ENCODE assay signal across 29 mouse cellular contexts in the genomic region with DNA sequence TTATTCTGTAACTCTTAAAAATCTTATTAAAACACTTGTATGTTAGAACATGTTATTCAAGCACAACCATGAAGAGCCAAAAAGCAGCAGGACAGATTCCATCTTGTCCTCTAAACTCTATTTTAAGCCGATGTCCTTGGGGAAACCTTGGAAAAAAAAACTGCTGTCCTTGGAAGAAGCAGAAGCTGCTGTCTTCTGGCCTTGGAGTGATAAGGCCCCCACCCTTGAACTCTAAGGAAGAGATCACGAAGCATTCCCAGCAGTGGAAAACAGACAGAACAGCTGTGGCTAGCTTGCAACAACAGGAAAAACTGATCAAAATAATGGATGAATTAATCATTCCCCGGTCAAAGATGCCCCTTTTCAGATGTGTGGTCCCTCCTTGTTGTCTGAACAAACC. TPM values are rescaled to one million over a fixed set of nuclear protein-coding genes. Genes with fewer than 3 reads are reported as not detected.
"Had no signal": no experiment of that assay in that cellular context is flagged by ENCODE, and none has a peak within 500 bp of the region (broad histone marks: within the 10 kb centered on the region; RNA-seq: fewer than 3 reads in every experiment).

No protein-coding gene starts in this region.

- H3K4me1 ChIP-seq: limb, embryonic 10.5 days; limb, embryonic 13.5 days; liver, embryonic 12.5 days; liver, embryonic 15.5 days; lung, embryonic 15.5 days; megakaryocyte, embryonic 14.5 days; midbrain, embryonic 10.5 days; midbrain, embryonic 13.5 days; stomach, embryonic 15.5 days had no signal

- H3K27ac ChIP-seq: limb, embryonic 10.5 days; limb, embryonic 13.5 days; liver, embryonic 12.5 days; liver, embryonic 15.5 days; lung, embryonic 15.5 days; midbrain, embryonic 10.5 days; midbrain, embryonic 13.5 days; stomach, embryonic 15.5 days had no signal

- ATAC-seq: liver, embryonic 12.5 days; midbrain, embryonic 13.5 days had no signal

- H3K4me3 ChIP-seq: limb, embryonic 10.5 days; limb, embryonic 13.5 days; liver, embryonic 12.5 days; liver, embryonic 15.5 days; lung, embryonic 15.5 days; megakaryocyte, embryonic 14.5 days; midbrain, embryonic 10.5 days; midbrain, embryonic 13.5 days; stomach, embryonic 15.5 days had no signal

- H3K4me2 ChIP-seq: limb, embryonic 13.5 days; liver, embryonic 12.5 days; liver, embryonic 15.5 days; lung, embryonic 15.5 days; midbrain, embryonic 13.5 days; stomach, embryonic 15.5 days had no signal

- DNase-seq: kidney, postnatal 14 days; kidney, postnatal 4 days; layer of hippocampus, adult 9-11 months; liver; lung, adult 18-20 months; lung, postnatal 10 days; lung, postnatal 36 days; retina, postnatal 1 day; right cerebral cortex, postnatal 25 days; spleen, adult 18-20 months; thymus, adult 2 months; thymus, postnatal 14 days; thymus, postnatal 4 days had no signal

- H3K9me3 ChIP-seq: limb, embryonic 10.5 days; limb, embryonic 13.5 days; liver, embryonic 12.5 days; liver, embryonic 15.5 days; lung, embryonic 15.5 days; megakaryocyte, embryonic 14.5 days; midbrain, embryonic 10.5 days; midbrain, embryonic 13.5 days; stomach, embryonic 15.5 days had no signal

- H3K9ac ChIP-seq: limb, embryonic 13.5 days; liver, embryonic 12.5 days; liver, embryonic 15.5 days; lung, embryonic 15.5 days; midbrain, embryonic 13.5 days; stomach, embryonic 15.5 days had no signal

- H3K27me3 ChIP-seq: limb, embryonic 13.5 days; liver, embryonic 12.5 days; liver, embryonic 15.5 days; lung, embryonic 15.5 days; megakaryocyte, embryonic 14.5 days; midbrain, embryonic 13.5 days; stomach, embryonic 15.5 days had no signal

RNA-seq across cellular contexts. Expression of gene F13b, which starts 5.3 kb away (rescaled TPM):
- total RNA-seq: layer of hippocampus, adult 18-20 months; layer of hippocampus, postnatal 25 days; left cerebral cortex, adult 18-20 months; left cerebral cortex, postnatal 25 days; midbrain, postnatal 0 days had no signal
- polyA plus RNA-seq: limb, embryonic 10.5 days; limb, embryonic 13.5 days; lung, embryonic 15.5 days; midbrain, embryonic 10.5 days; midbrain, embryonic 13.5 days; midbrain, postnatal 0 days; neural tube, embryonic 11.5 days; neural tube, embryonic 14.5 days; thymus, adult 2 months had no signal
